Mouse (Mus musculus) macrophage (primary cell): ENCODE data around the gene Gng4. TPM values are rescaled to one million over a fixed set of nuclear protein-coding genes. Genes with fewer than 3 reads are reported as not detected.

Experiments
- H3K27ac ChIP-seq: fragments of 350-480 bp; formaldehyde crosslinking; 2 replicates; pipeline ENCODE4 v1.9.0; 2021
- H3K36me3 ChIP-seq: fragments of 350-480 bp; formaldehyde crosslinking; 2 replicates; pipeline ENCODE4 v1.9.0; 2021; ENCODE audit errors: inconsistent target
- H3K4me3 ChIP-seq: fragments of 350-480 bp; formaldehyde crosslinking; 2 replicates; pipeline ENCODE4 v1.9.0; 2021; ENCODE audit errors: inconsistent target
- H3K79me2 ChIP-seq: fragments of 350-480 bp; formaldehyde crosslinking; 2 replicates; pipeline ENCODE4 v1.9.0; 2021; ENCODE audit errors: inconsistent target
- WGBS: methylation state at CpG from one replicate; pipeline ENCODE4 v1.1.7; 2026; ENCODE audit warnings: inconsistent platforms; ENCODE audit not compliant: missing documents; 5-methylcytosine and 5-hydroxymethylcytosine counted together
- polyA plus RNA-seq: library from polyadenylated mRNA; stranded (reverse); fragments of 250-400 nt; gene quantifications from 3 replicates; pipeline ENCODE4 v1.2.4, GENCODE M21; 2018; ENCODE audit warnings: inconsistent platforms

Gng4 gene
- polyA plus RNA-seq, 1 experiment from 2014 or later, result 2.3 TPM

GRCm38 (mm10) chr13:13845021-13845420 lies 61.2 kb downstream of the Gng4 start:
- H3K27ac ChIP-seq, result no peak overlapping the region
- H3K36me3 ChIP-seq, result no peaks in the 10 kb centered on the region
- no peak overlapping the region for H3K4me3 ChIP-seq
- 93% methylated on average over 4 of the region's 4 CpGs for WGBS
- no peaks in the 10 kb centered on the region for H3K79me2 ChIP-seq

- H3K79me2 ChIP-seq, result no peaks in the 10 kb centered on the region
- no peaks in the 10 kb centered on the region for H3K36me3 ChIP-seq
- no peak overlapping the region for H3K4me3 ChIP-seq
- WGBS, result 16% methylated on average over 3 of the region's 3 CpGs
- no peak overlapping the region for H3K27ac ChIP-seq
Measured at GRCm38 (mm10) chr13:13847075-13847599, 63.3 kb downstream of the Gng4 start.

GRCm38 (mm10) chr13:13857190-13857589 lies 73.3 kb downstream of the Gng4 start:
- Histone ChIP-seq H3K27ac (no peak overlapping the region), H3K36me3 (no peaks in the 10 kb centered on the region), H3K79me2 (no peaks in the 10 kb centered on the region), H3K4me3 (no peak overlapping the region)
- 93% methylated on average over 4 of the region's 4 CpGs for WGBS

DNA sequence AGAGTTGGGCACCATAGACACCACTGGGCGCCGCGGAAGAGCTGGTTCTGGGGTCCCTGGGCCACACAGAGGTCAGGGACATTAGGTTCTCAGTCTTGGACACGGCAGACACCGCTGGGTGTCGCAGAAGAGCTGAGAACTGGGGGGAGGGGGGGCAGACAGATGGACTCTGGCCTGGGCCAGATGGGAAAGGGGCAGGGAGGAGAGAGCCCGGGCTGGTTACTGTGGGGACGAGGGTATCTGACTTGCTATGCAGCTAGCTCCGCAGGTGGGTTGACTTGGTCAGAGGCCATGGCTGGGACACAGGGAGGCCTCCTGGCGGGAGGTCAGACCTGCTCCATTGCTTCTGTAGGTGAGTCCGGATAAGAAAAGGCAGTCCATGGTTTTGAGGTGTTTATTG lies 78.5 kb downstream of the Gng4 start:
- Histone ChIP-seq H3K36me3 (no peaks in the 10 kb centered on the region), H3K4me3 (no peak overlapping the region), H3K79me2 (no peaks in the 10 kb centered on the region), H3K27ac (no peak overlapping the region)
- WGBS, result 81% methylated on average over 11 of the region's 11 CpGs

DNA sequence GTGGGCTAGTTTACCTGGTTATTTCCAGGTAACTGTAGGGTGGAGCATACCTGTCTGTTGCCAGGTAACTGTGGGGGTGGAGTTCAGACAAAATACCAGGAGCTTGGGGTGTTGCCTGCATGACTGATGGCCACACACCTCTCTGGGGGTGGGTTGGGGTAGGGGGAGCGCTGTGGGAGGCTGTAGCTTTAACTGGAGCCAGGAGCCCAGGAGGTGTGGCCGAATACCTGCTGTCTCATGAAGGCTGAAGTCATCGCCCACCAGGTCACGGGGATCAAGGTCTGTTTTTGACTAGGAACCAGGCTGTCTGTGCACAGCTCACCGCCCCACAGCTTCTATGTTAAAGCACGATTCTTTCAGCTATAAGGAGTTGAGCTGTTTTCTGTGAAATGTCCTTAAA lies 79.1 kb downstream of the Gng4 start:
- H3K4me3 ChIP-seq, result no peak overlapping the region
- H3K36me3 ChIP-seq, result no peaks in the 10 kb centered on the region
- H3K79me2 ChIP-seq, result no peaks in the 10 kb centered on the region
- H3K27ac ChIP-seq, result no peak overlapping the region
- WGBS, result 81% methylated on average over 6 of the region's 6 CpGs

- no peak overlapping the region for H3K27ac ChIP-seq
- 80% methylated on average over 2 of the region's 2 CpGs for WGBS
- no peaks in the 10 kb centered on the region for H3K79me2 ChIP-seq
- H3K4me3 ChIP-seq, result no peak overlapping the region
- no peaks in the 10 kb centered on the region for H3K36me3 ChIP-seq
Measured at GRCm38 (mm10) chr13:13866339-13866738, 82.5 kb downstream of the Gng4 start.

DNA sequence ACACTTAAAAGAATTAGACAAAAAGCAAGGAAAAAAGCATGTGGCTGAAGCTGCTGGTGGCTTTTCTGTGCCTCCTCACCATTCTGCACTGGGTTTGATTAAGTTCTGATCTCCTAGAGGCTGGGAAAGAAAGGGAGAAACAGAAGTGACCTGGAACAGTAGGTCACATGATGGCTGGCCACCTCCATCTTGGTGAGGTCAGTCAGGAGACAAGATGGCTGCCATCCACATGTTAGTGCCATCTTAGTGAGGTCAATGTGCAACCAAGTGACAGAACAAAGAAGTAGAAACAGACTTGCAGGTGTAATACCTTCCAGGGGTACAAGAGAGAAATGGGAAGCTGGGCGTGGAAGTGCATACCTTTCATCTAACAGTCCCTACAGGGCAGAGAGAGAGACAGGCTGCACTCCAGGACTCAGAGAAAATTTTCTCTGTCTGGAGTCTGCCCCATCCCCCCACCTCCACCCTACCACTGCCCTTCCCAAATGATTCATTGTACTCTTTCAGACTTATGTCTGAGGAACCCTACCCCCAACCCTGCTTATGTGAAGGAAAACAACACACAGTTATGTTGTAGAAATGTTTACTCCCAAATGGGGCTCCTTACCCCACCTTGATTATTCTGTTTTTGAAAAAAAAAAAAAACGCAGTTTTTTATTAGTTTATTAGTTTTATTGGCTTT lies 83.4 kb downstream of the Gng4 start:
- Histone ChIP-seq H3K27ac (no peak overlapping the region), H3K79me2 (no peaks in the 10 kb centered on the region), H3K36me3 (no peaks in the 10 kb centered on the region), H3K4me3 (no peak overlapping the region)
- WGBS, result 81% methylated on average over 2 of the region's 2 CpGs

GRCm38 (mm10) chr13:13867922-13868321 lies 84.1 kb downstream of the Gng4 start:
- Histone ChIP-seq H3K27ac (no peak overlapping the region), H3K36me3 (no peaks in the 10 kb centered on the region), H3K4me3 (no peak overlapping the region), H3K79me2 (no peaks in the 10 kb centered on the region)
- 52% methylated on average over 3 of the region's 3 CpGs for WGBS

Other genes with a start within 250 kb of the Gng4 start
- 43.1 to 56.6 TPM (median 48.0 TPM) in 3 replicates for gene Lyst, start 193.7 kb upstream of the Gng4 start, polyA plus RNA-seq
- gene B3galnt2, start 170.4 kb downstream of the Gng4 start, polyA plus RNA-seq, result 3.9 to 8.0 TPM (median 6.2 TPM) in 3 replicates